Mouse (Mus musculus) naive thymus-derived CD4-positive, alpha-beta T cell, adult 2 months (primary cell): ENCODE data around the gene Gm11232.

ENCODE experiments used
- DNase-seq: peaks from one replicate; pipeline ENCODE4 v3.0.0-alpha.2; 2011; ENCODE audit warnings: low read depth

The Gm11232 gene

GRCm38 (mm10) chr4:71757865-71758264 lies at the start of gene Gm11232:
Gm11232 (minus strand) TSS chr4:71757965.
- no peak for DNase-seq

DNA sequence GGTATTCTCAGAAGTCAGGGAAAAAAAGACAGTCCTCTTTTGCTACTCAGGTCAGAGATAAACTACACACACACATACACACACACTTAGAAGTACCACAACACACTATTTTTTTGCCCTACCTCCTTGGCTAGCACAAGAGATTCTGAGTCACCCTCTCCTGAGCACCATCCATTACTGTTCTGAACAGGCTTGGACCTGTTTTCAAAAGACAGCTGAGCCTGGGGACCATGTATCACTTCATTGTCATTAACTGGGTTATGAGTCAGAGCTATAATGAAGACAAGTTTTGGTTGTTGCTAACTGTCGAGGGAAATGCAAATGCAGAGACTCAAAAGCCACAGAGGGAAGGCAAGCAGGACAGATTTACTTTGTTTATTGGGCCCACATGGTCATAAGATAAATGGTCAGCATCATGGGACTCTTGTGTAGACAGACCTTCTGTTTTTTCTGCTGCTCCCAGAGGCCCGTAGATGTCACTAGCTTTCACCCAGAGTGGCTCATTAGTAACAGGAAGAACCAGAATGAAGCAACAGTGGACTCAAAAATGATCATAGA lies 48.3 kb upstream of the Gm11232 start:
- DNase-seq = no peak

GRCm38 (mm10) chr4:71765529-71765928 lies 7.8 kb upstream of the Gm11232 start:
- DNase-seq = no peak

DNA sequence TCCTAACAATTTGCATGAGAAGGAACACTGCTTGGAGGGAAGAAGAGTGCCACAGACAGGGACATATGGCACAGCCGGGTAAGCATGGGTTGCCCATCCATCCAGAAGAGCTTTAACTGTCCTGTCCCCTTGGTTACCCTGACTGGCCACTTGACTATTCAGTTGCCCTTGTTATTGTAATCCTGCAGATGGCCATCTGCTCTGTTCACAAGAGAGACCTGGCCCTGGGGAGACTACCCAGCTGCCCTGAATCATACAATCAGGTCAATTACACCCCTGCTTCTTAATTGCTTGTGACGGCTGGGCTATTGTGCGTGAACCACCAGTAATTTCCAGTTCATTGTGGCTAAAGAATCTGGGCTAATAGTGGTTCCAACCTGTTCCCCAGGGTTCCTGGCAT lies 7.3 kb upstream of the Gm11232 start:
- no peak for DNase-seq

DNA sequence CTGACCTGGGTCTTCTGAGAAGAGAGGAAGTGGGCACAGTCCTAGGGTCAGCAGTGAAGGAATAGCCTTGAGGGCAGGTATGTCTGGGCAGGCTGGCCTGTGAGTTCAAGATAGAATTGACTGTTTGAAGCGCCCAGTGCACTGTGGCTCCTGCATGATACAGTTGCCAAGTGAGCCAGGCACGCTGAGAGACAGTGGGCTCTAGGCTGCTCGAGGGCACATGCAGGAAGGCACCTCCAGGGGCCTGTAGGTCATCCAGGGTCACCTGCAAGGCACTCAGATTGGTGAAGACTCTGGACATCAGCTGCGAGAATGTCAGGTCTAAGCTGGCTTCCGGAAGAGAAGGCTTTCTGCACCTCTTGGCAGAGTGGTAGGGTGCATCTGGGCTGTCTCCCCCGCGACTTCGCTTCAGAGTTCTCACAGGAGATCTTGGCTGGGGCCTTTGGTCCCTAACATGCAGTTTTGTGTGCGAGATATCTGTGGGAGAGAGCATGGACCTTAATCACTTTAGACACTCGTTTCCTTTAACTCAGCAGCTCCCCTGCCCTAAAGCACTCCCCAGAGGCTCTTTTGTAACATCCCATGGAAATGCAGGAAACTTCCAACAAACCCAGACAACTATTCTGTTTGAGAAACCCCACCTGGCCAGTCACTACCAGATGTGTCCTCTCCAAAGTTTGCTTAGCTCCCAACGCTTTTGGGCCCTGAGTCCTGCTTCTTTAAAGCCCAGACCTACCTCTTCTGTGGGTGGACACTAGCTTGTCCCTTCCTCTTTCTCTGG lies 1.1 kb downstream of the Gm11232 start:
- no peak for DNase-seq

DNA sequence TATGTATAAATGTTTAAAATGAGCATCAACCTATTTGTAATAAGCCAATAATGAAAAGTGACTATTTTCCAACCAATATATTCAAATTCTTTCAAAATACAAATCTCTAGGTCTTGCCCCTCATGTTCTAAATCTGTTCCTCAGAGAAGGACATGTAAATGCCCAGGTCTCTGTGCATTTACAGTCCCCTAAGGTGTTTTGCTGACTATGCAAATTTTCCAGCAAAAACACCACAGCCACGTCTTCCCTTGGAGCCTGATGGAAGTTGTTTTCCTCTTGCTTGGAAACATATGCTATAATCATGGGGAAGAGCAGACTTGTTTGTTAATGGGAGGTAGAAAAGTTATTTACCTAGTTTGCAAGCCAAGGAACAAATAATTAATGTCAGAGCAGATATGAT lies 12.0 kb downstream of the Gm11232 start:
- DNase-seq = no peak

DNA sequence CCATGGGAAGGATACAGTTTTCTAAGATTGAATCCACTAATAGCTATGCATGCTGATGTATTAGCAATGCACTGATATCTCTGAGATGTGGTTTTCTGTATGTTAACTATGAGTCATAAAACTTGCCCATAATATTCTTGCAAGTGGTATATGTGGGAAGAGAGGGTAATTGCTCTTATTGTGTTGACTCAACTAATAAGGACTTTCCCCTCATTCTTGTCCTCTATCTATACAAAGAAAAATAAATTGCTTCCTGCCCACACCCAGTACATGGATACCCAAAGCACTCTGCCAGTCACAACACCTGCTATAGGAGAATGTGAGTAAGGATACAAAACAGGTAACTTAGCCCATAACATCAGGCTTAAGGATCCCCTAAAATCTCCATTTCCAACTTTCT lies 21.2 kb downstream of the Gm11232 start:
- DNase-seq = no peak

DNA sequence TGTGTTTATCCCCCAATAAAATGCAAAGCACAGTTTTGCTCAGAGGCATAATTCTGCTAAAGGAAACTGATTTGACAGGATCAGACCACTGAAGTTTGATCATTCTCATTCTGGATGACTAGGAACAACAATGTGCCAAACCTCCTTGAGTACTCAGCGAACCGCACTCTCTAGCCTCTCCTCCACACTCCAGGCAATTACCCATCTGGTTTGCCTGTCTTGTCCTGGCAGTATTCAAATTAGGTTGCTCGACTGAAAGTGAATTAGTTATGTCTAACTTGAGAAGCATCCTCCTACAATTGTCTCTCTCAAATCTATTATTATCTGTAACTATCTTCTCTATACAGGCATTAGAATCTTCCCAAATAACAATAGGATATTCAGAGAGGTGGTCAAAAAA lies 22.5 kb downstream of the Gm11232 start:
- DNase-seq = no peak

DNA sequence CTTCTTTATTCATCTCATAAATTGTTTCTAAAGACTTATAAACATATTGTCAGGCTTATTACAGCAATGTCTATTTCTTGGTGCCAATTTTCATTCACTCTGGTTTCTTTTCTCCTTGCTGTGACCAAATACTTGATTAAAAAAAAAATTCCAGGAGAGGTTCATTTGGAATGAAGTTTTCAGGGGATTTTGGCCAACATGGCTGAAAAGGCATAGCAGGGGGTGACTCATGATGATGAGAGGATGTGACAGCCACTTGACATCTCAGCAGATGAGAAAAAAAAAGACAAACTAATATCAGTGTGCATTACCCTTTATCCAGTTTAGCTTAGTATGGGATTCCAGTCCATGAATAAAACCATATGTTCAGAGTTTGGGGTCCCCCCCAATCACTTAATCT lies 28.4 kb downstream of the Gm11232 start:
- DNase-seq = no peak

- DNase-seq = no peak
Measured at GRCm38 (mm10) chr4:71727611-71728010, 30.2 kb downstream of the Gm11232 start.

GRCm38 (mm10) chr4:71727056-71727455 lies 30.7 kb downstream of the Gm11232 start:
- no peak for DNase-seq

DNA sequence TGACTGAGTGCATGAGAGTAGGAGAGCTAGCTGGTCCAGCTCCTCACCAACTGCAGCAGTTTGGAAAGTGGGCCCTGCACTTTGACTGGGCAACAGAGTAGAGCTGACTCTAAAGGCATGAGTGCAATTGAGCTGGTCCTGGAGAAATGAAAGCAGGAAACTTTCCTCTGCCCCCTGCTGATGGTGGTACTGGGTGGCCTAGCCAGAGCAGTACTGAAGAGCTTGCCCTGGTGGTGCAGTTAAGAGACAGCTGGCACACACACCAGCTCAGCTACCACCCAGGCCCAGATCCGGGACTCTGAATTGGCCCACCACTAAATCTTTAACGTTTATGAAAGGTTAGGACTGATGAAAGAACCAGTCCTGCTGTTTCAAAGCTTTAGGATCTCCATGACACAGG lies 31.9 kb downstream of the Gm11232 start:
- DNase-seq = no peak
